Mouse (Mus musculus) urinary bladder, postnatal 4 days (tissue): ENCODE data around the gene Olfr1496.
"Not testable (repeated sequence)": the region's sequence is repeated elsewhere in the genome, so short reads cannot be mapped to it uniquely, and the experiment has no call there.

Source experiments
- DNase-seq, 2 experiments: peaks; one replicate each; pipeline ENCODE4 v3.0.0; 2021 to 2022; ENCODE audit warnings: low spot score in 2 of 2

Gene Olfr1496

DNA sequence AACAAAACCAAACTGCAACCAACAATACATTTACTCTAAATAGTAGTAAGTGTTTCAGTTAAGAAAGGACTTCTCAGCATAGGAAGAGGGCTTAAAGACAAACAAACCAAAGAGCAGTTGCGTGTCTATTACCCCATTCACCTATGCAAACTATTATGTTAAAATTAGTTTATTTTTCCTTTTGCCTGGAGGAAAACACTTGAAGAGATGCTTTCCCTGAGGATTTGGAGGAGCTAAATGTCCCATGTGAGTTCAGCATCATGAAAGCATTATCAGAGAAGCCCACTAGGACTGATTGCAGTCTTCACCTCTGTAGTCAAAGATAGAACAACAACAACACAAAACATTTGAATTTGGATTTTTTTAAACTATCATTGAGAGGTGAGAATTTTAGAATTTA lies at the start of gene Olfr1496:
Gene Olfr1496, plus strand, starts transcription at position 301 of the 400 bp plus-strand sequence.
- DNase-seq = no peak

DNA sequence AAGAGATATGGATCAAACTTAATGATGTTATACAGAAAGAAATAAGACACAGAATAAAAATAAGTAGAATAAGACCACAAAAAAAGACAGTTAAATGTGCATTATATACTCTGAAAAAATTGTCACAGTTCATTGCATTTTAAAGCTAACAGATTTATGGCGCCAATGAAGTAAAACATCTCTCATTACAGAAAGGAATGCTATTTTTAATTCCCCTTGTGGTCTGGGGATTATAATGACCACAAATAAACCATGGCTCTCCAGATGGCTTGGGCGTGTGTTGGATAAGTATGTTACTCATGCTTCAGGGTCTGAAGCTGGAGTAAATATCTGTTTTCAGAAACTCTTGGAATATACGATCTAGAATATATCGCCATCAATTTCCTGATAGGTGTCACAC lies 38.2 kb upstream of the Olfr1496 start, which contains the start of gene Olfr1494:
Gene Olfr1494, plus strand, starts transcription at position 301 of the 400 bp plus-strand sequence.
- no peak for DNase-seq

DNA sequence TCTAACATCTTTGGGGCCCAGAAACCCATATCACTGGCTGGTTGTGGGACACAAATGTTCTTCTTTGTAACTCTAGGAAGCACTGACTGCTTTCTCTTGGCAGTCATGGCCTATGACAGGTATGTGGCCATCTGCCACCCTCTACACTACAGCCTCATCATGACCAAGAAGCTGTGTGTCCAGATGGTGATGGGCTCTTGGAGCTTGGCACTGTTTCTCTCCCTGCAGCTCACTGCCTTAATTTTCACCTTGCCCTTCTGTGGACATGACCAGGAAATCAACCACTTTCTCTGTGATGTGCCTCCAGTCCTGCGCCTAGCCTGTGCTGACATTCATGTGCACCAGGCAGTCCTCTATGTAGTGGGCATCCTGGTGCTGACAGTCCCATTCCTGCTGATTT lies 28.3 kb upstream of the Olfr1496 start:
- DNase-seq = no peak

DNA sequence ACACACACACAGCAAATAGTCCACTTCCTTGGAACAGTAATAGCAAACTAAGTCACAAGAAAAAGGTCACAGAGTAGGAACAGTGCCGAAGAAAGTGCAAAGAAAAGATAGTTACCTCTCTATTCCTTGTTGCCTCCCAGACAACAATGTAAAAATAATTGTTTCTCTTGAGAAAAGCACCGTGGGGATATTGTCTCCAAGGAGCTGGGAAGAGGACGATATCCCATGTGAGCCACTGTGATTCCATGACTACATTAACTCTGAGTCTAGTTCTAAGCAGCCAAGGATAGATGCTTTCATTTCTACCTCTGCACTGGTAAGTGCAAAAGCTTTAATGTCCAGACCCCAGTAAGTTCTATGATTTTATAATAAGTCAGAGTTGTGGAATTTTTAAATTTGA lies 13.4 kb upstream of the Olfr1496 start, which contains the start of gene Olfr1495:
Gene Olfr1495, plus strand, starts transcription at position 301 of the 400 bp plus-strand sequence.
- DNase-seq = no peak

DNA sequence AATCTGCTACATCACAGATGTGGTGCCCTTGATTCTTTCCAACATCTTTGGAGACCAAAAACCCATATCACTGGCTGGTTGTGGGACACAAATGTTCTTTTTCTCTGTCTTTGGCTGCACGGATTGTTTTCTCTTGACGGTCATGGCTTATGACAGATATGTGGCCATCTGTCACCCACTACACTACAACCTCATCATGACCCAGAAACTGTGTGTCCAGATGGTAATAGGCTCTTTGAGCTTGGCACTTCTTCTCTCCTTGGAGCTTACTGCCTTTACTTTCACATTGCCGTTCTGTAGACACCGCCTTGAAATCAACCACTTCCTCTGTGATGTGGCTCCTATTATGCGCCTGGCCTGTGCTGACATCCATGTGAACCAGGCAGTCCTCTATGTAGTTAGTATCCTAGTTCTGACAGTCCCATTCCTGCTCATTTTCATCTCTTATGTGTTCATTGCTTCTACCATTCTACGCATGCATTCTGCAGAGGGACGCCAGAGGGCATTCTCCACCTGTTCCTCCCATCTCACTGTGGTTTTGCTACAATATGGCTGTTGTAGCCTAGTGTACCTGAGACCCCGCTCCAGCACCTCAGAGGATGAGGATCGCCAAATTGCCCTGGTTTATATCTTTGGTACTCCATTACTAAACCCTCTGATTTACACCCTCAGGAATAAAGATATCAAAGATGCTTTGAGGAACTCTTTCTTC lies 9.0 kb upstream of the Olfr1496 start:
- no peak for DNase-seq

DNA sequence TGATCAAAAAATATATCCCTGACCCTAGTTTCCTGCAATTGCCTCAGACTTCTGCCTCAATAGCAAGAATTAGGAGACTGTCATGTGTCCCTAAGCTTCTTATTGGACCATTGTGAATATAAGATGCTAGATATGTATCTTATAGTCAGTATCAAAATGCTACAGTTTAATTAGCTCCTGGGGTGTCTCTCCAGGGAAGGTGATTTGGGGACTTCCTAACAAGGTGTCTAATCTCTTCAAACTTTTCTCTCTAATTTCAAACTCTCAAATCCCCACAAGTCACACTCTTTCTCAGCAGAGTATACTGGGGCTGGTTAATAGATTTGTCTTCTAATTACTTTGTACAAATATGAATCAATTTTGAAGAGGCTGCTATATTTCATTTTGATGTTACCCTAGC lies 20.4 kb downstream of the Olfr1496 start, which contains the start of gene Olfr1497:
Gene Olfr1497, minus strand, starts transcription at position 101 of the 400 bp plus-strand sequence.
- DNase-seq = no peak

DNA sequence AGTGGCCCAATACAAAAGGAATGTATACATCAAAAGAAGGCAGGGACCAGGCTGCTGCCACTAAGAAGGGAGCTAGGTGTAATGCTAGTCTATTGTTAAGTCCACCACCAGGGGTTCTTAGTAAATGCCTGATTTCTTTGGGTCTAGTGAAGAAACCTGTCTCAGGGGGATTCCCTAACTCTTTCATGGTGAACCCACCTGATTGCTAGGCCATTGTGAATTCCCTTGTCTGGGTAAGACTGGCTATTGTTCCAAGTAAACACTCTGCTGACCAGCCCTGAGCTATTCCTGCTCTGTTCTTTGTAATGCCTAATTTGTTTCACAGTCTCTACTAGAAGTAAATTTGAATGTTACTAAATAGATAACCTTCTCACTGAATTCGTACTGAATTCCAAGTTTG lies 27.8 kb downstream of the Olfr1496 start:
- not testable (repeated sequence) for DNase-seq

DNA sequence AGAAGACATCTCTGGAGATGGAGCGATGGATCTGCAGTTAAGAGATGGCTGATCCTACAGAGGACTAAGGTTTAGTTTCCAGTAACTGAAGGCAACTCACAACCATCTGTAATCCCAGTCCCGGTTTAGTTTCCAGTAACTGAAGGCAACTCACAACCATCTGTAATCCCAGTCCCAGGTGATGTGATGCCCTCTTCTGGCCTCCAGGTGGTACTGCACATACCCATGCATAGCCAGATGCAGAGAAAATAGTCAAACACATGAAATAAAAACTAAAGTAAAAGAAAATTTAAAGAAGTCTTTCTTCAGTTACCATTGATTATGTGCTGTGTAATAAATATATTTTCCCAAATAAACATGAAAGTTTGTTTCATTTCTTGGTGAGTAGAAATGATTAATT lies 35.1 kb downstream of the Olfr1496 start:
- no peak for DNase-seq

DNA sequence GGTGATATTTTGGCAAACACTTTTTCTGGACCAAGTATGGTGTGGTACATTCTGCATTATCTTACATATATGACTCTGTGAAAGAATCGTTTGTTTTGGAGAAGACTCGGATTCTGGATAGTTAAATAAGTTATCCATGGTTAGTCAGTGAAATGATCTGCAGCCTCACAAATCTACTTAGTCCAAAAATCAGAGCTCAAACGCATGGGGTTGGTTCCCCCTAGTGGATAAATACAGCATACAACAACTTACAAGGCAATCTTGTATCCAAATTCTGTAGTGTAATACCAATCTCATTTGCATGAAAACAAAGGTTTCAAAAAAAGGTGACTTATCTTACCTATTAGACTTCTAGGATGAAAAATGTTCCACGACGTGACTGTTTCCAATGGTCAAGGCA lies 41.1 kb downstream of the Olfr1496 start:
- DNase-seq = no peak

DNA sequence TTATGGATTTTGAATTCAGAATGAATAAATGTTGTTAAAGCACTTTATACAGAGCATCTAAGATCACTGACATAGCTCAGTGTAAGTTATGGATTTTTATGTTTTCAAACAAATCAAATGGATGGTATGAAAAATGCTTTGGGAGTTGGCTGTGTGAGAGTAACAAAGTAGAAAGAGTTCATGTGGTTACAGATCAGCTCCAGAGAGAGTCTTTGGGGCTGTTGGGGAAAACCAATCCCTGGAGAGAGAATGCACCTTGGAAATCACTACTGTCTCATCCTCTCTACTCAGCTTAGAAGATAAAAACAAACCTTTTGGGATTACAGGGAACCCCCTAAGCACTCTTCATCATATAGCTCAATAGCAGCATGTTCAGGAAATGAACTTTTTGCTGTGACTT lies 41.7 kb downstream of the Olfr1496 start, which contains the start of gene Olfr1499:
Gene Olfr1499, minus strand, starts transcription at position 101 of the 400 bp plus-strand sequence.
- no peak for DNase-seq

DNA sequence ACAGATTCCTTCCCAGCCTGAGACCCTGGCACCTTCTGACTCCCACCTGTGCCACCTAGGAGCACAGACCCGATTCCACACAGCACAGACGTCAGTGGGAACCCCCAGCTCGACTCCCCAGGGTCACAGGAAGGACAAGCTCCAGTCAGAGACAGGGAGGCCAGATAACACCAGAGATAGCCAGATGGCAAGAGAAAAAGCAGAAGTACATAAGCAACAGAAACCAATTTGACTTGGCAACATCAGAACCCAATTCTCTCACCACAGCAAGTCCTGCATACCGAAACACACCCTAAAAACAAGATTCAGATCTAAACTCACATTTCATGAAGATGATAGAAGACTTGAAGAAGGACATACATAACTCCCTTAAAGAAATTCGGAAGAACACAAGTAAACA lies 43.2 kb downstream of the Olfr1496 start:
- no peak for DNase-seq

DNA sequence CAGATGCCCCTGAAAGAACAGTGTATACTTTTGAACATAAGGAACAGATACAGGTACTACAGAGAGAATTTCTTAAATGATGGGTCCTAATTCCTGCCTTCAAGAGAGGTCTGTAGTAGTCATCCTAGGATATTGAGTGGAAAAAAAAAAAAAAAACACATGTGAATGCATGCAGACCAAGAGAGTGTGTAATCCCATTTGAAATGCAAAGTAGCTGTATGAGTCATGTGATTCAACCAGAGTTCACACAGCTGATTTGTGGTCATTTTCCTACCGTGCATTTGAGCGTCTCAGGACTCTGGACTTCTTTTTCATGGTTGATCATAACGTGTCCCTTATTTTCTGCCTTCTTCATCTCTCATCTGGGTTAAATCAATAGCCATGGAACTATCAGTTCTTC lies 50.8 kb downstream of the Olfr1496 start:
- DNase-seq = no peak

DNA sequence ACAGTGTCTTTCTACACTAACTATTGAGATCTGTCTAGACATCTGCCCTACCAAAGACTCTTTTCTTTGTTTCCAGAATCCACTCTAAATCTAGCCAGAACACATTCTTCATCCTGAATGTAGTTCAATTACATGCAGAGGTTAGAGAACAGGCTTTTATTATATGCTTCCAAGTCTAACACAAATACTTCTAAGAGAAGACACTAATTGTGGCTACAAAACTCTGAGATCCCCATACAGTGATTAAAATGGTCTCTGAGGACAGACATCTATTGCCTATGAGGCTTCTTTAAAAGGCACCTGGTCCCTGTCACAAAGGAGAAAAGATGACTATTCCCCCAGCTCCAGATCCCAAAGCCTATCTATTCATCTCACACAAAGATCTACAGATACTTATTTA lies 52.7 kb downstream of the Olfr1496 start, which contains the start of gene Olfr1500:
Gene Olfr1500, minus strand, starts transcription at position 101 of the 400 bp plus-strand sequence.
- no peak for DNase-seq
